Mouse (Mus musculus) CH12.LX (cell line): ENCODE results near the gene Mroh8. TPM values are rescaled to one million over a fixed set of nuclear protein-coding genes. Genes with fewer than 3 reads are reported as not detected.

Source experiments
- DNase-seq: peaks from one replicate; pipeline ENCODE4 v3.0.0-alpha.2; 2013; ENCODE audit errors: extremely low read depth
- H3K27ac ChIP-seq: 2 replicates; pipeline ENCODE4 v1.5.1; 2012; ENCODE audit warnings: low read depth, mild to moderate bottlenecking, control low read depth, moderate library complexity; ENCODE audit not compliant: insufficient read depth
- H3K27me3 ChIP-seq: replicated peaks from 2 replicates; pipeline ENCODE3; 2012; ENCODE audit warnings: inconsistent platforms
- H3K36me3 ChIP-seq, 2 experiments: replicated peaks in 1 of 2; 2 replicates each; pipeline versions ENCODE3 to v1.6.1; 2012; ENCODE audit warnings: inconsistent platforms in 1 of 2, low read length in 1 of 2, mild to moderate bottlenecking in 1 of 2, mixed read lengths in 1 of 2, moderate library complexity in 1 of 2; ENCODE audit not compliant: control insufficient read depth in 1 of 2, insufficient read depth in 1 of 2
- H3K4me1 ChIP-seq, 2 experiments: 2 replicates each; pipeline ENCODE4 v1.6.1; 2012; ENCODE audit warnings: inconsistent platforms in 1 of 2, moderate library complexity in 1 of 2; ENCODE audit not compliant: insufficient read depth in 2 of 2, control insufficient read depth in 1 of 2
- H3K4me2 ChIP-seq: 2 replicates; pipeline ENCODE4 v1.6.1; 2012; ENCODE audit warnings: low read depth, mild to moderate bottlenecking, control low read depth; ENCODE audit not compliant: poor library complexity, insufficient read depth, severe bottlenecking
- H3K4me3 ChIP-seq, 3 experiments: fragments of 150-350 bp in 1 of 3; sonication (generic) in 1 of 3; replicated peaks in 1 of 3; 2 replicates each; pipeline versions ENCODE3 to v1.5.1; 2011 to 2012; ENCODE audit warnings: low read depth in 2 of 3, low read length in 2 of 3, mild to moderate bottlenecking in 2 of 3, moderate library complexity in 2 of 3, control low read depth in 1 of 3, improper control_type of control experiment in 1 of 3, inconsistent platforms in 1 of 3, mixed read lengths in 1 of 3; ENCODE audit not compliant: poor library complexity in 1 of 3
- H3K79me2 ChIP-seq: replicated peaks from 2 replicates; pipeline ENCODE4 v1.6.1; 2012; ENCODE audit warnings: mild to moderate bottlenecking, moderate library complexity; ENCODE audit not compliant: control insufficient read depth, poor library complexity, insufficient read depth, severe bottlenecking; ENCODE audit errors: extremely low read depth
- H3K9ac ChIP-seq: 2 replicates; pipeline ENCODE4 v1.6.1; 2012; ENCODE audit warnings: low read depth, mild to moderate bottlenecking, control low read depth, moderate library complexity; ENCODE audit not compliant: insufficient read depth
- H3K9me3 ChIP-seq: replicated peaks from 2 replicates; pipeline ENCODE3; 2012; ENCODE audit warnings: low read length, inconsistent platforms, mixed read lengths
- CHD2 ChIP-seq: IDR thresholded peaks from 2 replicates; pipeline ENCODE4 v1.6.1; 2011; ENCODE audit warnings: low read length, improper control_type of control experiment
- ELF1 ChIP-seq: IDR thresholded peaks from 2 replicates; pipeline ENCODE4 v1.6.1; 2014; ENCODE audit warnings: low read depth, mild to moderate bottlenecking, inconsistent platforms, low read length, improper control_type of control experiment
- EP300 ChIP-seq: IDR thresholded peaks from 2 replicates; pipeline ENCODE4 v1.6.1; 2011; ENCODE audit warnings: low read length, improper control_type of control experiment
- HCFC1 ChIP-seq: IDR thresholded peaks from 2 replicates; pipeline ENCODE4 v1.6.1; 2012; ENCODE audit warnings: low read depth, mild to moderate bottlenecking, inconsistent platforms, low read length, improper control_type of control experiment
- JUN ChIP-seq: IDR thresholded peaks from 2 replicates; pipeline ENCODE4 v1.6.1; 2011; ENCODE audit warnings: low read depth, mild to moderate bottlenecking, low read length, improper control_type of control experiment, moderate library complexity; ENCODE audit not compliant: insufficient read depth
- JUND ChIP-seq: conservative IDR thresholded peaks from 2 replicates; pipeline ENCODE4 v1.6.1; 2011; ENCODE audit warnings: low read depth, low read length, improper control_type of control experiment
- KAT2A ChIP-seq: IDR thresholded peaks from 2 replicates; pipeline ENCODE4 v1.6.1; 2012; ENCODE audit warnings: low read length, improper control_type of control experiment, inconsistent platforms; ENCODE audit not compliant: insufficient replicate concordance
- MAZ ChIP-seq: IDR thresholded peaks from 2 replicates; pipeline ENCODE4 v1.6.1; 2012; ENCODE audit warnings: low read depth, mild to moderate bottlenecking, inconsistent platforms, low read length, improper control_type of control experiment, moderate library complexity
- MXI1 ChIP-seq: IDR thresholded peaks from 2 replicates; pipeline ENCODE4 v1.6.1; 2011; ENCODE audit warnings: mild to moderate bottlenecking, low read depth, low read length, improper control_type of control experiment
- MYC ChIP-seq: IDR thresholded peaks from 2 replicates; pipeline ENCODE4 v1.6.1; 2011; ENCODE audit warnings: low read depth, mild to moderate bottlenecking, improper control_type of control experiment, low read length
- PAX5 ChIP-seq: IDR thresholded peaks from 2 replicates; pipeline ENCODE4 v1.6.1; 2012; ENCODE audit warnings: low read length, inconsistent platforms, mixed read lengths
- POLR2AphosphoS2 ChIP-seq: IDR thresholded peaks from 2 replicates; pipeline ENCODE4 v1.6.1; 2011; ENCODE audit warnings: low read depth, low read length, improper control_type of control experiment
- RAD21 ChIP-seq: IDR thresholded peaks from 2 replicates; pipeline ENCODE4 v1.6.1; 2011; ENCODE audit warnings: low read depth, mild to moderate bottlenecking, low read length, improper control_type of control experiment, moderate library complexity
- RCOR1 ChIP-seq: conservative IDR thresholded peaks from 2 replicates; pipeline ENCODE4 v1.6.1; 2012; ENCODE audit warnings: low read depth, mild to moderate bottlenecking, inconsistent platforms, low read length, improper control_type of control experiment
- SIN3A ChIP-seq: IDR thresholded peaks from 2 replicates; pipeline ENCODE4 v1.6.1; 2012; ENCODE audit warnings: low read length, improper control_type of control experiment, inconsistent platforms
- TBP ChIP-seq: conservative IDR thresholded peaks from 2 replicates; pipeline ENCODE4 v1.6.1; 2011; ENCODE audit warnings: low read depth, low read length, improper control_type of control experiment
- ZKSCAN1 ChIP-seq: IDR thresholded peaks from 2 replicates; pipeline ENCODE4 v1.6.1; 2012; ENCODE audit warnings: low read depth, inconsistent platforms, low read length, improper control_type of control experiment, borderline replicate concordance
- ZNF384 ChIP-seq: IDR thresholded peaks from 2 replicates; pipeline ENCODE4 v1.6.1; 2012; ENCODE audit warnings: low read depth, low read length, improper control_type of control experiment, inconsistent platforms
- dilution Hi-C: fragments of 300-500 bp; cut with MboI; formaldehyde crosslinking; loops from 2 replicates; pipeline ENCODE4 v1.14.3; 2020; ENCODE audit warnings: low sequenced_read_pairs; ENCODE audit not compliant: extremely low pct_unique_long_range_greater_than_20kb, extremely low pct_ligation_motif_present
- in situ Hi-C: fragments of 300-500 bp; cut with MboI; formaldehyde crosslinking; loops from 3 replicates; pipeline ENCODE4 v1.14.3; 2019; ENCODE audit warnings: low sequenced_read_pairs, low pct_ligation_motif_present, low pct_unique_long_range_greater_than_20kb, mixed read lengths
- polyA plus RNA-seq: library from polyadenylated mRNA; unstranded; fragments of >175 nt; gene quantifications from 2 replicates; pipeline ENCODE4 v1.2.1, GENCODE M21; 2012; ENCODE audit warnings: low read depth; ENCODE audit not compliant: insufficient read length
- total RNA-seq, 2 experiments: library from RNA; depleted of rRNA; stranded (reverse); fragments of 300-350 nt in 1 of 2; fragments of >200 nt in 1 of 2; gene quantifications; 2 replicates each; pipeline ENCODE4 v1.2.3; 2012 to 2014

The Mroh8 gene
- total and polyA plus RNA-seq, 3 experiments, result 0.25 to 0.41 TPM; not detected in 1

- H3K9me3 ChIP-seq, result no peaks in the 10 kb centered on the region
- H3K27ac ChIP-seq, result no peak overlapping the region
- in situ Hi-C loops (no loop called here), dilution Hi-C loops (no loop called here)
- H3K9ac ChIP-seq, result no peak overlapping the region
- no peak overlapping the region for H3K4me2 ChIP-seq
- peaks cover 79 to 95% of the 10 kb centered on the region in 2 experiments for H3K36me3 ChIP-seq
- no peak overlapping the region for H3K4me3 ChIP-seq
- no peaks in the 10 kb centered on the region for H3K27me3 ChIP-seq
- H3K4me1 ChIP-seq, result no peaks in the 10 kb centered on the region
- peaks cover 6% of the 10 kb centered on the region; the same call in 1 of the 2 replicates for H3K79me2 ChIP-seq
- TF ChIP-seq JUN (no peak), MYC (no peak), ELF1 (no peak), HCFC1 (no peak), KAT2A (no peak), RCOR1 (no peak), CHD2 (no peak), RAD21 (no peak), TBP (no peak), EP300 (no peak), POLR2AphosphoS2 (no peak)
- DNase-seq, result no peak
These were observed 29.0 kb upstream of the Mroh8 start for GRCm38 (mm10) chr2:157308273-157308917.

- no peak for DNase-seq
- Histone ChIP-seq H3K4me2 (no peak overlapping the region), H3K27ac (no peak overlapping the region), H3K4me1 (no peaks in the 10 kb centered on the region), H3K27me3 (no peaks in the 10 kb centered on the region), H3K79me2 (peaks cover 6% of the 10 kb centered on the region; the same call in 1 of the 2 replicates), H3K9me3 (no peaks in the 10 kb centered on the region), H3K36me3 (peaks cover 79 to 95% of the 10 kb centered on the region in 2 experiments), H3K9ac (no peak overlapping the region), H3K4me3 (no peak overlapping the region)
- dilution Hi-C loops (no loop called here), in situ Hi-C loops (no loop called here)
- no peak for TF ChIP-seq MYC
- no peak for TF ChIP-seq JUND
- no peak for TF ChIP-seq ZNF384
- TF ChIP-seq ZKSCAN1, result no peak
- no peak for TF ChIP-seq MXI1
- TF ChIP-seq MAZ, result no peak
- no peak for TF ChIP-seq PAX5
- no peak for TF ChIP-seq SIN3A
These were observed 28.4 kb upstream of the Mroh8 start for GRCm38 (mm10) chr2:157307715-157308265.
